12 mouse cellular contexts compared by ENCODE assay signal in genomic region chrX:140529074-140529561, GRCm38 (mm10).
DNase-seq lines count a peak whose midpoint lies in the region; ATAC-seq lines count a peak whose summit lies in the region.
"Had no signal": no experiment of that assay in that cellular context is flagged by ENCODE, and none has a peak within 500 bp of the region (broad histone marks: within the 10 kb centered on the region; RNA-seq: fewer than 3 reads in every experiment).

No protein-coding gene starts in this region.

- no peak for ATAC-seq in heart, embryonic 12.5 days (ENCODE audit: insufficient number of reproducible peaks, low FRiP score)
- ATAC-seq in kidney, embryonic 15.5 days (replicated peaks; ENCODE audit: low FRiP score) = peak; percentile 60; the same call in 1 of the 2 replicates
- ATAC-seq in megakaryocyte, adult 5-6 weeks (ENCODE audit: poor library complexity, severe bottlenecking) = peak; percentile 90
- ATAC-seq: activated CD4-positive, CD25-positive, alpha-beta regulatory T cell, adult 4 months had no signal

- no peaks in the 10 kb centered on the region for H3K9me3 ChIP-seq in heart, embryonic 12.5 days (replicated peaks)
- no peaks in the 10 kb centered on the region for H3K9me3 ChIP-seq in kidney, embryonic 15.5 days (replicated peaks)
- H3K9me3 ChIP-seq: embryonic facial prominence, embryonic 15.5 days; lung, embryonic 15.5 days had no signal

- WGBS in heart, embryonic 12.5 days = 76% methylated on average over 5 of the region's 5 CpGs
- 64% methylated on average over 5 of the region's 5 CpGs for WGBS in kidney, embryonic 15.5 days

- peaks cover 13% of the 10 kb centered on the region; the same call in 1 of the 2 replicates for H3K4me1 ChIP-seq in heart, embryonic 12.5 days (replicated peaks)
- no peaks in the 10 kb centered on the region for H3K4me1 ChIP-seq in kidney, embryonic 15.5 days
- H3K4me1 ChIP-seq: embryonic facial prominence, embryonic 15.5 days; lung, embryonic 15.5 days had no signal

- H3K36me3 ChIP-seq in heart, embryonic 12.5 days = no peaks in the 10 kb centered on the region
- no peaks in the 10 kb centered on the region for H3K36me3 ChIP-seq in kidney, embryonic 15.5 days
- H3K36me3 ChIP-seq: embryonic facial prominence, embryonic 15.5 days; lung, embryonic 15.5 days had no signal

- DNase-seq in heart, adult 8-10 months (ENCODE audit: low spot score) = peak; percentile 62
- peak; percentile 27 for DNase-seq in NIH3T3 (ENCODE audit: low read depth)
- no peak for DNase-seq in frontal cortex, postnatal 36 days (ENCODE audit: low spot score in 2 of 2)
- DNase-seq in frontal cortex, postnatal 14 days (ENCODE audit: low spot score in 2 of 2) = no peak
- DNase-seq in c-Kit-positive CD71-positive TER-119-positive erythroid progenitor cells, embryonic 14.5 days (ENCODE audit: low spot score) = no peak
- DNase-seq: cerebellum, adult 11 months had no signal

- no peak overlapping the region for H3K4me2 ChIP-seq in heart, embryonic 12.5 days
- H3K4me2 ChIP-seq in kidney, embryonic 15.5 days = no peak overlapping the region
- H3K4me2 ChIP-seq: embryonic facial prominence, embryonic 15.5 days; lung, embryonic 15.5 days had no signal

- no peak overlapping the region for H3K27ac ChIP-seq in heart, embryonic 12.5 days (ENCODE audit: poor library complexity, severe bottlenecking)
- H3K27ac ChIP-seq in kidney, embryonic 15.5 days = 0 out of 2 replicates have a peak overlapping the region, but pooled peaks have one; percentile 41
- H3K27ac ChIP-seq: embryonic facial prominence, embryonic 15.5 days; lung, embryonic 15.5 days had no signal

- H3K27me3 ChIP-seq in heart, embryonic 12.5 days (replicated peaks) = no peaks in the 10 kb centered on the region
- peaks cover 41% of the 10 kb centered on the region for H3K27me3 ChIP-seq in kidney, embryonic 15.5 days
- H3K27me3 ChIP-seq: embryonic facial prominence, embryonic 15.5 days had no signal

- H3K9ac ChIP-seq in heart, embryonic 12.5 days = no peak overlapping the region
- H3K9ac ChIP-seq in kidney, embryonic 15.5 days = no peak overlapping the region
- H3K9ac ChIP-seq: embryonic facial prominence, embryonic 15.5 days; lung, embryonic 15.5 days had no signal

- no peak overlapping the region for H3K4me3 ChIP-seq in heart, embryonic 12.5 days
- H3K4me3 ChIP-seq in kidney, embryonic 15.5 days (replicated peaks) = no peak overlapping the region
- H3K4me3 ChIP-seq: embryonic facial prominence, embryonic 15.5 days; lung, embryonic 15.5 days had no signal

Comparison
In these comparisons a context has a peak if more than half of its experiments do, and no peak if none do; other contexts are left out.
1. DNase-seq: peak in heart, adult 8-10 months (single experiment) and NIH3T3 (single experiment); none in frontal cortex, postnatal 36 days (0 of 2), frontal cortex, postnatal 14 days (0 of 2) and c-Kit-positive CD71-positive TER-119-positive erythroid progenitor cells, embryonic 14.5 days (single experiment).